ENCODE assay signal across 27 mouse cellular contexts in the genomic region with DNA sequence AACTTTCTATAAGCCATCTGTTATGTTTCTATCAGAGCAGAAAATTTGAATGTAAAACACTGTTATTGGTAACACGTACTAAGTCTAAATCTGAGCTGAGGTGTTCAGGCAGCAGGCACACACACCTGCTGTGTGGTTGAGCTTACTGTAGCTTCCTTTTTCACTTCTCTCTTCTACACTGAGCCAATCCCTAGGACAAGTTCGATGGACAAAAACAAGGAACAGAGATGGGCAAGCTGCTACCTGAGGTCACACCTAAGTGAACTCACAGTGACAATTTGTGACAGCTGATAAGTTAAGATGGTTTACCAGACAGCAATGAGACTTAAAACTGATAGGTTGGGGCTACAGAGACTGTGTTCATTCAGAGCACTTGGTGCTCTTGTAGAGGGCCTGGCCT.
DNase-seq lines count a peak whose midpoint lies in the region; ATAC-seq and TF ChIP-seq lines count a peak whose summit lies in the region.
"Had no signal": no experiment of that assay in that cellular context is flagged by ENCODE, and none has a peak within 500 bp of the region (broad histone marks: within the 10 kb centered on the region; RNA-seq: fewer than 3 reads in every experiment).

No protein-coding gene starts in this region.

- no peak overlapping the region for H3K9ac ChIP-seq in heart, adult 2 months (ENCODE audit: low read depth, low read length)
- no peak overlapping the region for H3K9ac ChIP-seq in CH12.LX (ENCODE audit: insufficient read depth, low read depth)
- H3K9ac ChIP-seq: forebrain, embryonic 13.5 days; forebrain, postnatal 0 days; heart, embryonic 13.5 days; hindbrain, embryonic 14.5 days had no signal

- TF ChIP-seq CTCF in heart, adult 2 months (IDR thresholded peaks at IDR 0.05), result no peak
- TF ChIP-seq CTCF in spleen, adult 2 months (IDR thresholded peaks at IDR 0.05; ENCODE audit: extremely low read depth, insufficient read depth, insufficient read length, insufficient replicate concordance), result no peak
- TF ChIP-seq CTCF in CH12.LX (conservative IDR thresholded peaks at IDR 0.05 in 1 of 2, IDR thresholded peaks at IDR 0.05 in 1 of 2; ENCODE audit: low read depth in 2 of 2, low read length in 2 of 2), result no peak
- no peak for TF ChIP-seq CTCF in left cerebral cortex, adult 2 months (IDR thresholded peaks at IDR 0.05)

- H3K27me3 ChIP-seq in heart, adult 2 months (ENCODE audit: control insufficient read depth, insufficient read depth, low read length), result no peaks in the 10 kb centered on the region
- H3K27me3 ChIP-seq in spleen, adult 2 months (ENCODE audit: control insufficient read depth, insufficient read depth, low read length), result no peaks in the 10 kb centered on the region
- H3K27me3 ChIP-seq in CH12.LX (replicated peaks), result no peaks in the 10 kb centered on the region
- H3K27me3 ChIP-seq: forebrain, embryonic 13.5 days; heart, embryonic 13.5 days had no signal

- dilution Hi-C loops in CH12.LX (cut with MboI; ENCODE audit: extremely low pct_ligation_motif_present, extremely low pct_unique_long_range_greater_than_20kb, low sequenced_read_pairs), result no loop called here

- H3K4me3 ChIP-seq in heart, adult 2 months, result no peak overlapping the region
- no peak overlapping the region for H3K4me3 ChIP-seq in spleen, adult 2 months (ENCODE audit: extremely low read depth, insufficient read depth, insufficient read length)
- H3K4me3 ChIP-seq in CH12.LX (replicated peaks in 1 of 3; ENCODE audit: low read depth in 2 of 3, low read length in 2 of 3, poor library complexity in 1 of 3), result peak overlapping the region in 1 of 3 experiments; percentile 28
- H3K4me3 ChIP-seq in left cerebral cortex, adult 2 months, result no peak overlapping the region
- H3K4me3 ChIP-seq: forebrain, embryonic 10.5 days; forebrain, embryonic 13.5 days; gastrocnemius, adult 2 months; heart, embryonic 10.5 days; heart, embryonic 13.5 days had no signal

- TF ChIP-seq EP300 in heart, adult 2 months (IDR thresholded peaks at IDR 0.05; ENCODE audit: insufficient read depth, low read depth, low read length), result no peak
- peak; percentile 90 for TF ChIP-seq EP300 in CH12.LX (IDR thresholded peaks at IDR 0.05; ENCODE audit: low read length)

- H3K4me1 ChIP-seq in heart, adult 2 months (ENCODE audit: control insufficient read depth, insufficient read depth, low read length), result peaks cover 6% of the 10 kb centered on the region
- peaks cover 20% of the 10 kb centered on the region for H3K4me1 ChIP-seq in spleen, adult 2 months (ENCODE audit: control insufficient read depth, insufficient read depth, insufficient read length)
- H3K4me1 ChIP-seq in CH12.LX (ENCODE audit: control insufficient read depth in 1 of 2, insufficient read depth in 2 of 2), result peaks cover 20 to 86% of the 10 kb centered on the region in 2 experiments
- H3K4me1 ChIP-seq: forebrain, embryonic 13.5 days had no signal

- H3K4me2 ChIP-seq in CH12.LX (ENCODE audit: insufficient read depth, low read depth, poor library complexity, severe bottlenecking), result 0 out of 2 replicates have a peak overlapping the region, but pooled peaks have one; percentile 9
- H3K4me2 ChIP-seq: forebrain, embryonic 13.5 days; heart, embryonic 13.5 days; hindbrain, embryonic 14.5 days had no signal

- no peak for TF ChIP-seq RAD21 in CH12.LX (IDR thresholded peaks at IDR 0.05; ENCODE audit: low read depth, low read length)

- peak; percentile 35 for DNase-seq in heart, adult 11 months
- DNase-seq in heart, adult 2 months, result no peak
- DNase-seq in spleen, adult 2 months (ENCODE audit: low read depth in 1 of 2, low spot score in 2 of 2), result peak; percentile 25 to 26
- DNase-seq in spleen, postnatal 14 days (ENCODE audit: low spot score in 2 of 2), result no peak
- DNase-seq in CH12.LX (ENCODE audit: extremely low read depth), result peak; percentile 51
- DNase-seq in left cerebral cortex, adult 11 months (ENCODE audit: low spot score), result no peak
- DNase-seq in left cerebral cortex, adult 2 months (ENCODE audit: extremely low spot score in 1 of 2, low spot score in 2 of 2), result no peak
- DNase-seq: adrenal gland, adult 8-10 months; adrenal gland, postnatal 25 days; cerebellum, adult 11-12 months; cerebellum, adult 8-10 months; cerebellum, postnatal 10 days; cerebellum, postnatal 36 days; forebrain, postnatal 0 days; gastrocnemius, adult 2 months; gastrocnemius, postnatal 14 days; heart, adult 18-20 months; heart, postnatal 14 days; heart, postnatal 4 days had no signal

- H3K27ac ChIP-seq in heart, adult 2 months, result no peak overlapping the region
- H3K27ac ChIP-seq in spleen, adult 2 months (ENCODE audit: insufficient read depth, low read length), result peak overlapping the region; percentile 57; the same call in 1 of the 2 replicates
- H3K27ac ChIP-seq in CH12.LX (ENCODE audit: insufficient read depth, low read depth), result no peak overlapping the region
- H3K27ac ChIP-seq in left cerebral cortex, adult 2 months, result no peak overlapping the region
- H3K27ac ChIP-seq: forebrain, embryonic 10.5 days; forebrain, embryonic 13.5 days; gastrocnemius, adult 2 months; heart, embryonic 10.5 days; heart, embryonic 13.5 days; hindbrain, embryonic 14.5 days had no signal

- intact Hi-C loops in heart, adult 2 months (cut with DNase I), result no loop called here
- intact Hi-C loops in left cerebral cortex, adult 2 months (cut with DNase I), result no loop called here

- H3K9me3 ChIP-seq in CH12.LX (replicated peaks; ENCODE audit: low read length), result no peaks in the 10 kb centered on the region
- H3K9me3 ChIP-seq: forebrain, embryonic 10.5 days; forebrain, embryonic 13.5 days; heart, embryonic 10.5 days; heart, embryonic 13.5 days had no signal

- in situ Hi-C loops in CH12.LX (cut with MboI; ENCODE audit: low pct_ligation_motif_present, low pct_unique_long_range_greater_than_20kb, low sequenced_read_pairs), result no loop called here

- TF ChIP-seq POLR2A in heart, adult 2 months (IDR thresholded peaks at IDR 0.05; ENCODE audit: insufficient read depth, low read depth, low read length), result no peak
- TF ChIP-seq POLR2A in spleen, adult 2 months (IDR thresholded peaks at IDR 0.05; ENCODE audit: low read depth, low read length), result no peak
- TF ChIP-seq POLR2A in CH12.LX (IDR thresholded peaks at IDR 0.05; ENCODE audit: low read depth, low read length), result no peak

- H3K79me2 ChIP-seq in heart, adult 2 months (replicated peaks; ENCODE audit: control insufficient read depth, insufficient read depth, low read length), result peaks cover 1% of the 10 kb centered on the region; the same call in 1 of the 2 replicates
- H3K79me2 ChIP-seq in CH12.LX (replicated peaks; ENCODE audit: control insufficient read depth, extremely low read depth, insufficient read depth, poor library complexity, severe bottlenecking), result peaks cover 68% of the 10 kb centered on the region

- peaks cover 18% of the 10 kb centered on the region for H3K36me3 ChIP-seq in heart, adult 2 months (ENCODE audit: control insufficient read depth, insufficient read depth, low read length)
- peaks cover 5% of the 10 kb centered on the region for H3K36me3 ChIP-seq in spleen, adult 2 months (ENCODE audit: control insufficient read depth, insufficient read depth, low read length)
- peaks cover 4 to 16% of the 10 kb centered on the region in 2 experiments for H3K36me3 ChIP-seq in CH12.LX (replicated peaks in 1 of 2; ENCODE audit: control insufficient read depth in 1 of 2, insufficient read depth in 1 of 2, low read length in 1 of 2)
- H3K36me3 ChIP-seq: forebrain, embryonic 10.5 days had no signal

- 82% methylated on average over 2 of the region's 2 CpGs for WGBS in heart, adult 2 months
- 25% methylated on average over 2 of the region's 2 CpGs for WGBS in spleen, adult 2 months

- ATAC-seq in neutrophil, adult 5-6 weeks (ENCODE audit: extremely low read depth, insufficient number of reproducible peaks, low FRiP score, poor library complexity, severe bottlenecking), result peak; percentile 81
- ATAC-seq: activated CD4-positive, CD25-positive, alpha-beta regulatory T cell, adult 4 months; CD4-positive, CD25-positive, alpha-beta regulatory T cell, adult 4 months; forebrain, embryonic 13.5 days; forebrain, postnatal 0 days had no signal

TF ChIP-seq in CH12.LX, 34 proteins besides CTCF, POLR2A, EP300 and RAD21:
- TF ChIP-seq NRF1 (IDR thresholded peaks at IDR 0.05; ENCODE audit: low read depth, low read length) (no peak), SIN3A (IDR thresholded peaks at IDR 0.05; ENCODE audit: low read length) (0 out of 2 replicates have a peak, but pooled peaks have one; percentile 39), NELFE (IDR thresholded peaks at IDR 0.05; ENCODE audit: low read depth, low read length) (no peak), UBTF (IDR thresholded peaks at IDR 0.05; ENCODE audit: low read depth, low read length) (no peak), RCOR1 (conservative IDR thresholded peaks at IDR 0.05; ENCODE audit: low read depth, low read length) (peak; percentile 77), ZMIZ1 (IDR thresholded peaks at IDR 0.05; ENCODE audit: low read depth, low read length) (no peak), ELF1 (IDR thresholded peaks at IDR 0.05; ENCODE audit: low read depth, low read length) (peak; percentile 28; the same call in 1 of the 2 replicates), JUND (conservative IDR thresholded peaks at IDR 0.05; ENCODE audit: low read depth, low read length) (peak; percentile 28; the same call in 1 of the 2 replicates), ZC3H11A (IDR thresholded peaks at IDR 0.05; ENCODE audit: low read depth, low read length) (no peak), TCF12 (IDR thresholded peaks at IDR 0.05; ENCODE audit: low read depth, low read length) (peak; percentile 56; the same call in 1 of the 2 replicates), BHLHE40 (IDR thresholded peaks at IDR 0.05; ENCODE audit: low read depth, low read length) (peak; percentile 47), CHD1 (IDR thresholded peaks at IDR 0.05; ENCODE audit: low read depth, low read length) (peak; percentile 40; the same call in 1 of the 2 replicates), MXI1 (IDR thresholded peaks at IDR 0.05; ENCODE audit: low read depth, low read length) (peak; percentile 46; the same call in 1 of the 2 replicates), MAZ (IDR thresholded peaks at IDR 0.05; ENCODE audit: low read depth, low read length) (0 out of 2 replicates have a peak, but pooled peaks have one; percentile 22), MEF2A (IDR thresholded peaks at IDR 0.05; ENCODE audit: borderline replicate concordance, low read depth, low read length) (peak; percentile 61), TBP (conservative IDR thresholded peaks at IDR 0.05; ENCODE audit: low read depth, low read length) (no peak), IRF4 (IDR thresholded peaks at IDR 0.05; ENCODE audit: low read depth, low read length) (peak; percentile 83)

Comparison
In these comparisons a context has a peak if more than half of its experiments do, and no peak if none do; other contexts are left out.
1. DNase-seq: peak in heart, adult 11 months (single experiment), spleen, adult 2 months (2 of 2) and CH12.LX (single experiment); none in heart, adult 2 months (0 of 2), spleen, postnatal 14 days (0 of 2), left cerebral cortex, adult 11 months (single experiment) and left cerebral cortex, adult 2 months (0 of 2).